Mouse (Mus musculus): ENCODE results near the gene Mmp14.

DNA sequence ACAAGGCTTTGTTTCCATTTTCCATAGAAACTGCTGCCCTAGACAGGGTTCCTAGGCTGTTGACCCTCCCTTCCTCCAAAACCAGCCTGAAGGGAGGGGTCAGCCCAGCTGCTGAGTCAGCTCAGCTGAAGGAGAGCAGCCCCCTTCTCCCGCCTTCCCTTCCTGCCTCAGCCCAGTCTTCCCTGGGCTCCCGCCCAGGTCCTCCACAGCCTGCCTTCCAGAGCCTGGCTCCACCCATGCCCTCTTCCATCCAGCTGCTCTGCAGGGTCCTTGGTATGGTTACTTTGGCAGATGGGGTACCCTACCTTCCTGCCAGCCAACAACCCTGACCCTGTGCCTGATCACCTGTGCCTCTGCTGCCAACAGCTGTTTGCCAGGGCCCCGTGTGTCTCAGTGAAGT lies 11.8 kb downstream of the Mmp14 start:
- no peak for TF ChIP-seq CTCF (IDR thresholded peaks at IDR 0.05; ENCODE audit: low read depth, low read length)
- TF ChIP-seq POLR2A (IDR thresholded peaks at IDR 0.05; ENCODE audit: borderline replicate concordance, low read depth, low read length) = no peak

All from bone marrow macrophage, adult 2 months (primary cell).